Mouse (Mus musculus): ENCODE results near the gene Zfp708. TPM values are rescaled to one million over a fixed set of nuclear protein-coding genes. Genes with fewer than 3 reads are reported as not detected.

Gene Zfp708
- polyA plus RNA-seq, 1 experiment = 2.7 TPM

Other genes starting within 250 kb of the Zfp708 start
- gene Gm10767, start 193.1 kb downstream of the Zfp708 start, polyA plus RNA-seq (2012; rRNA removed) = 2.5 and 3.2 TPM in 2 replicates
- 1.4 and 1.5 TPM in 2 replicates for gene Zfp712, start 36.8 kb downstream of the Zfp708 start, polyA plus RNA-seq (2012; rRNA removed)
- 4.8 and 6.3 TPM in 2 replicates for gene Gm28557, start 10.6 kb upstream of the Zfp708 start, polyA plus RNA-seq (2012; rRNA removed)
- gene Rslcan18, start 18.3 kb upstream of the Zfp708 start, polyA plus RNA-seq (2012; rRNA removed) = 0.40 and 0.66 TPM in 2 replicates
- 2.0 and 2.5 TPM in 2 replicates for gene Zfp759, start 23.7 kb upstream of the Zfp708 start, polyA plus RNA-seq (2012; rRNA removed)
- gene Rsl1, start 75.2 kb upstream of the Zfp708 start, polyA plus RNA-seq (2012; rRNA removed) = 6.4 and 7.4 TPM in 2 replicates
- 2.0 TPM in 2 replicates for gene Zfp455, start 96.5 kb upstream of the Zfp708 start, polyA plus RNA-seq (2012; rRNA removed)
- 2.0 and 2.4 TPM in 2 replicates for gene Zfp458, start 180.5 kb upstream of the Zfp708 start, polyA plus RNA-seq (2012; rRNA removed)
- gene Zfp457, start 208.5 kb upstream of the Zfp708 start, polyA plus RNA-seq (2012; rRNA removed) = 1.8 and 2.4 TPM in 2 replicates
- gene Zfp595, start 234.6 kb upstream of the Zfp708 start, polyA plus RNA-seq (2012; rRNA removed) = 5.4 and 5.5 TPM in 2 replicates

Measured in urinary bladder, adult 2 months (tissue).